Mouse (Mus musculus) brain, embryonic 14.5 days (tissue): ENCODE results near the gene Npw.

Experiments used
- CTCF ChIP-seq: fragments of 200-500 bp; IDR thresholded peaks from 2 replicates; pipeline ENCODE4 v1.5.1; 2012; ENCODE audit warnings: inconsistent platforms, mild to moderate bottlenecking, moderate library complexity, borderline replicate concordance; ENCODE audit not compliant: insufficient read depth, insufficient read length; ENCODE audit errors: extremely low read depth
- POLR2A ChIP-seq: fragments of 200-500 bp; IDR thresholded peaks from 2 replicates; pipeline ENCODE4 v1.6.1; 2012; ENCODE audit warnings: mild to moderate bottlenecking, inconsistent platforms, borderline replicate concordance; ENCODE audit not compliant: poor library complexity, insufficient read depth, insufficient read length, severe bottlenecking; ENCODE audit errors: extremely low read depth

DNA sequence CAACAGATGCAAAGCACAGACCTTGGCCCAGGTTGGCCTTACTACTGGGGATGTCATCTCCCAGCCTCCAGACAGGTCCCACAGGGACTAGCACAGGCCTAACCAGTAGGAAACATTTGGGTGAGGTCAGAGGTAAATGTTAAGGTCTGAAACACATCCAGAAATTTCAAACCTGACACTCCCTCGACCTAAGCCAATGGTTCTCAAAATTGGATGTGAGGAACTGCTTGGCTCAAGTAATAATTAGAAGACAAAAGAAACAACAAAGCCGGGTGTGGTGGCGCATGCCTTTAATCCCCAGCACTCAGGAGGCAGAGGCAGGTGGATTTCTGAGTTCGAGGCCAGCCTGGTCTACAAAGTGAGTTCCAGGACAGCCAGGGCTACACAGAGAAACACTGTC lies 11.9 kb downstream of the Npw start:
- TF ChIP-seq POLR2A = no peak
- no peak for TF ChIP-seq CTCF
